ENCODE assay signal across 10 mouse cellular contexts in genomic region chr12:38781686-38782085, GRCm38 (mm10). TPM values are rescaled to one million over a fixed set of nuclear protein-coding genes. Genes with fewer than 3 reads are reported as not detected.
DNase-seq lines count a peak whose midpoint lies in the region; ATAC-seq and TF ChIP-seq lines count a peak whose summit lies in the region.
"Had no signal": no experiment of that assay in that cellular context is flagged by ENCODE, and none has a peak within 500 bp of the region (broad histone marks: within the 10 kb centered on the region; RNA-seq: fewer than 3 reads in every experiment).

No protein-coding gene starts in this region.

- H3K79me2 ChIP-seq in CH12.LX (replicated peaks; ENCODE audit: control insufficient read depth, extremely low read depth, insufficient read depth, poor library complexity, severe bottlenecking): peaks cover 3% of the 10 kb centered on the region; the same call in 1 of the 2 replicates
- H3K79me2 ChIP-seq in macrophage (ENCODE audit: inconsistent target): no peaks in the 10 kb centered on the region

- no peak for TF ChIP-seq POLR2A in CH12.LX (IDR thresholded peaks at IDR 0.05; ENCODE audit: low read depth, low read length)

- no peak for TF ChIP-seq RAD21 in CH12.LX (IDR thresholded peaks at IDR 0.05; ENCODE audit: low read depth, low read length)

- no peaks in the 10 kb centered on the region for H3K9me3 ChIP-seq in heart, embryonic 10.5 days
- H3K9me3 ChIP-seq in CH12.LX (replicated peaks; ENCODE audit: low read length): no peaks in the 10 kb centered on the region
- no peaks in the 10 kb centered on the region for H3K9me3 ChIP-seq in forebrain, embryonic 15.5 days

- intact Hi-C loops in heart, postnatal 14 days (cut with DNase I): no loop called here

- ATAC-seq in forebrain, embryonic 15.5 days (replicated peaks): no peak
- ATAC-seq: activated CD4-positive, CD25-positive, alpha-beta regulatory T cell, adult 4 months had no signal

- dilution Hi-C loops in CH12.LX (cut with MboI; ENCODE audit: extremely low pct_ligation_motif_present, extremely low pct_unique_long_range_greater_than_20kb, low sequenced_read_pairs): no loop called here

- no peak for DNase-seq in heart, embryonic 10.5 days (ENCODE audit: low spot score)
- no peak for DNase-seq in heart, postnatal 14 days
- no peak for DNase-seq in CH12.LX (ENCODE audit: extremely low read depth)
- no peak for DNase-seq in frontal cortex, postnatal 10 days (ENCODE audit: low spot score in 2 of 2)
- DNase-seq in cerebellum, adult 9-11 months: no peak
- no peak for DNase-seq in layer of hippocampus, adult 18-20 months (ENCODE audit: low spot score in 2 of 2)
- DNase-seq: B cell, adult 2 months had no signal

- in situ Hi-C loops in CH12.LX (cut with MboI; ENCODE audit: low pct_ligation_motif_present, low pct_unique_long_range_greater_than_20kb, low sequenced_read_pairs): no loop called here

- H3K4me1 ChIP-seq in heart, embryonic 10.5 days: no peaks in the 10 kb centered on the region
- H3K4me1 ChIP-seq in CH12.LX (ENCODE audit: control insufficient read depth in 1 of 2, insufficient read depth in 2 of 2): peaks cover 0 to 6% of the 10 kb centered on the region in 2 experiments; a peak in 1 of 4 replicates
- H3K4me1 ChIP-seq in forebrain, embryonic 15.5 days: peaks cover 25% of the 10 kb centered on the region

- TF ChIP-seq CTCF in CH12.LX (conservative IDR thresholded peaks at IDR 0.05 in 1 of 2, IDR thresholded peaks at IDR 0.05 in 1 of 2; ENCODE audit: low read depth in 2 of 2, low read length in 2 of 2): no peak

- WGBS in heart, embryonic 10.5 days: 34% methylated on average over 6 of the region's 6 CpGs
- 52% methylated on average over 6 of the region's 6 CpGs for WGBS in forebrain, embryonic 15.5 days
- 90% methylated on average over 5 of the region's 6 CpGs for WGBS in macrophage (ENCODE audit: missing documents)

- H3K27me3 ChIP-seq in heart, embryonic 10.5 days (ENCODE audit: insufficient read depth, poor library complexity, severe bottlenecking): no peaks in the 10 kb centered on the region
- no peaks in the 10 kb centered on the region for H3K27me3 ChIP-seq in CH12.LX (replicated peaks)
- H3K27me3 ChIP-seq in forebrain, embryonic 15.5 days: no peaks in the 10 kb centered on the region

- H3K4me2 ChIP-seq in CH12.LX (ENCODE audit: insufficient read depth, low read depth, poor library complexity, severe bottlenecking): peak overlapping the region; percentile 99
- peak overlapping the region; percentile 100 for H3K4me2 ChIP-seq in forebrain, embryonic 15.5 days (replicated peaks)

- peak overlapping the region; percentile 98 for H3K9ac ChIP-seq in CH12.LX (ENCODE audit: insufficient read depth, low read depth)
- H3K9ac ChIP-seq in forebrain, embryonic 15.5 days (replicated peaks): peak overlapping the region; percentile 52; the same call in 1 of the 2 replicates

- H3K27ac ChIP-seq in heart, embryonic 10.5 days: no peak overlapping the region
- H3K27ac ChIP-seq in CH12.LX (ENCODE audit: insufficient read depth, low read depth) (no peak overlapping the region), macrophage (no peak overlapping the region)
- no peak overlapping the region for H3K27ac ChIP-seq in forebrain, embryonic 15.5 days (replicated peaks)

- no peak for TF ChIP-seq EP300 in CH12.LX (IDR thresholded peaks at IDR 0.05; ENCODE audit: low read length)

- H3K36me3 ChIP-seq in heart, embryonic 10.5 days: no peaks in the 10 kb centered on the region
- H3K36me3 ChIP-seq in CH12.LX (replicated peaks in 1 of 2; ENCODE audit: control insufficient read depth in 1 of 2, insufficient read depth in 1 of 2, low read length in 1 of 2) (no peaks in the 10 kb centered on the region), macrophage (ENCODE audit: inconsistent target) (no peaks in the 10 kb centered on the region)
- H3K36me3 ChIP-seq in forebrain, embryonic 15.5 days: no peaks in the 10 kb centered on the region

- peak overlapping the region; percentile 71 for H3K4me3 ChIP-seq in heart, embryonic 10.5 days
- H3K4me3 ChIP-seq in CH12.LX (replicated peaks in 1 of 3; ENCODE audit: low read depth in 2 of 3, low read length in 2 of 3, poor library complexity in 1 of 3): peak overlapping the region in 2 of 3 experiments; percentile 59 to 71
- H3K4me3 ChIP-seq in forebrain, embryonic 15.5 days: peak overlapping the region; percentile 78
- H3K4me3 ChIP-seq in macrophage (ENCODE audit: inconsistent target): peak overlapping the region; percentile 92; the same call in 1 of the 2 replicates

TF ChIP-seq in CH12.LX, 34 proteins besides CTCF, POLR2A, EP300 and RAD21:
- TF ChIP-seq ZC3H11A (IDR thresholded peaks at IDR 0.05; ENCODE audit: low read depth, low read length): no peak
- TF ChIP-seq GABPA (IDR thresholded peaks at IDR 0.05; ENCODE audit: insufficient replicate concordance, low read depth, low read length): no peak
- TF ChIP-seq ZKSCAN1 (IDR thresholded peaks at IDR 0.05; ENCODE audit: borderline replicate concordance, low read depth, low read length): no peak
- no peak for TF ChIP-seq USF2 (conservative IDR thresholded peaks at IDR 0.05; ENCODE audit: low read depth, low read length)
- TF ChIP-seq MAZ (IDR thresholded peaks at IDR 0.05; ENCODE audit: low read depth, low read length): no peak

RNA-seq across cellular contexts. Expression of gene Etv1, which starts 2.5 kb away (rescaled TPM):
- 18.5 and 21.1 TPM in 2 replicates for polyA plus RNA-seq in heart, embryonic 10.5 days (2016; fragmentation: Nextera tagmentation; extraction: Ambion mirVana)
- total RNA-seq in heart, postnatal 14 days (2021): 10 to 100 TPM; 11.0 to 12.4 TPM
- total RNA-seq in CH12.LX (2012; rRNA removed): 1.3 and 3.4 TPM in 2 replicates
- 3.4 and 4.4 TPM in 2 replicates for total RNA-seq in CH12.LX (2014; rRNA removed)
- polyA plus RNA-seq in CH12.LX (2012; ENCODE audit: insufficient read length, low read depth): 4.0 and 5.4 TPM in 2 replicates
- polyA plus RNA-seq in forebrain, embryonic 15.5 days (2015; fragmentation: Nextera tagmentation; extraction: Ambion mirVana): 39.3 and 39.5 TPM in 2 replicates
- total RNA-seq in macrophage (2018; cell fraction: chromatin; rRNA removed): 1 to 10 TPM in 23 of 26 experiments, under 1 TPM in 3; 0.67 to 7.7 (median 3.4) TPM
- 1 to 10 TPM; 1.7 to 3.7 (median 2.4) TPM for total RNA-seq in macrophage (2018; cell fraction: cytosol; rRNA removed)
- total RNA-seq in macrophage (2018; cell fraction: nucleus; rRNA removed): 10 to 100 TPM in 1 of 26 experiments, 1 to 10 TPM in 25; 1.4 to 19.1 (median 2.7) TPM
- polyA plus RNA-seq in macrophage (2018): 1.4 to 10.0 TPM (median 2.3 TPM) in 3 replicates
- 100 to 1,000 TPM; 101 to 113 TPM for total RNA-seq in layer of hippocampus, adult 18-20 months (2021)
